Mouse (Mus musculus): ENCODE results near the gene Cbwd1.
A peak's percentile ranks its signal among the peaks of the same experiment; 100 is the strongest.

Cbwd1 gene

GRCm38 (mm10) chr19:24897006-24897895, 64.2 kb downstream of the Cbwd1 start:
- ATAC-seq (ENCODE audit: low TSS enrichment): no peak

GRCm38 (mm10) chr19:24896536-24896935, 64.9 kb downstream of the Cbwd1 start:
- ATAC-seq (ENCODE audit: low TSS enrichment): no peak

- no peak for ATAC-seq (ENCODE audit: low TSS enrichment)
These were observed 74.5 kb downstream of the Cbwd1 start for GRCm38 (mm10) chr19:24886888-24887287.

- peak; percentile 90 for ATAC-seq (ENCODE audit: low TSS enrichment)
These were observed 75.9 kb downstream of the Cbwd1 start for GRCm38 (mm10) chr19:24885504-24885903.

- ATAC-seq (ENCODE audit: low TSS enrichment): no peak
These were observed 80.2 kb downstream of the Cbwd1 start for GRCm38 (mm10) chr19:24881237-24881636.

GRCm38 (mm10) chr19:24875129-24875870, 86.1 kb downstream of the Cbwd1 start, which contains the start of gene Gm10053:
Gene Gm10053 (plus strand): TSS chr19:24875686.
- peak; percentile 84 for ATAC-seq (ENCODE audit: low TSS enrichment)

GRCm38 (mm10) chr19:24873873-24874272, 87.5 kb downstream of the Cbwd1 start:
- no peak for ATAC-seq (ENCODE audit: low TSS enrichment)

GRCm38 (mm10) chr19:24871037-24871635, 90.3 kb downstream of the Cbwd1 start:
- peak; percentile 94 for ATAC-seq (ENCODE audit: low TSS enrichment)
